Mouse (Mus musculus): ENCODE results near the gene Plpp4.

Plpp4 gene

GRCm38 (mm10) chr7:129256621-129257373 lies at the start of gene Plpp4:
Gene Plpp4, plus strand, starts transcription at chr7:129257031.
- peak; percentile 16 to 45 for DNase-seq

GRCm38 (mm10) chr7:129215926-129216543 lies 40.8 kb upstream of the Plpp4 start:
- peak in 1 of 2 experiments; percentile 4 for DNase-seq

GRCm38 (mm10) chr7:129216547-129217195 lies 40.2 kb upstream of the Plpp4 start:
- no peak for DNase-seq

- DNase-seq = no peak
Observed at GRCm38 (mm10) chr7:129220948-129221347, 35.9 kb upstream of the Plpp4 start.

GRCm38 (mm10) chr7:129221649-129222048 lies 35.2 kb upstream of the Plpp4 start:
- DNase-seq = no peak

- peak in 1 of 2 experiments; percentile 14 for DNase-seq
Observed at GRCm38 (mm10) chr7:129235410-129235809, 21.4 kb upstream of the Plpp4 start.

- DNase-seq = no peak
Observed at GRCm38 (mm10) chr7:129235995-129236394, 20.8 kb upstream of the Plpp4 start.

- no peak for DNase-seq
Observed at GRCm38 (mm10) chr7:129250981-129251380, 5.8 kb upstream of the Plpp4 start.

- no peak for DNase-seq
Observed at GRCm38 (mm10) chr7:129253406-129253805, 3.4 kb upstream of the Plpp4 start.

GRCm38 (mm10) chr7:129254126-129254525 lies 2.7 kb upstream of the Plpp4 start:
- DNase-seq = no peak

GRCm38 (mm10) chr7:129255406-129255805 lies 1.4 kb upstream of the Plpp4 start:
- DNase-seq = no peak

GRCm38 (mm10) chr7:129257374-129258018 lies 665 bp downstream of the Plpp4 start:
- DNase-seq = no peak

- no peak for DNase-seq
Observed at GRCm38 (mm10) chr7:129258331-129258730, 1.5 kb downstream of the Plpp4 start.

GRCm38 (mm10) chr7:129259195-129259594 lies 2.4 kb downstream of the Plpp4 start:
- no peak for DNase-seq

- DNase-seq = no peak
Observed at GRCm38 (mm10) chr7:129273867-129274266, 17.0 kb downstream of the Plpp4 start.

- no peak for DNase-seq
Observed at GRCm38 (mm10) chr7:129274726-129275125, 17.9 kb downstream of the Plpp4 start.

- no peak for DNase-seq
Observed at GRCm38 (mm10) chr7:129277751-129278150, 20.9 kb downstream of the Plpp4 start.

GRCm38 (mm10) chr7:129278801-129279200 lies 22.0 kb downstream of the Plpp4 start:
- no peak for DNase-seq

GRCm38 (mm10) chr7:129279261-129279660 lies 22.4 kb downstream of the Plpp4 start:
- DNase-seq = no peak

GRCm38 (mm10) chr7:129281966-129282365 lies 25.1 kb downstream of the Plpp4 start:
- DNase-seq = no peak

- DNase-seq = no peak
Observed at GRCm38 (mm10) chr7:129285186-129285868, 28.5 kb downstream of the Plpp4 start.

GRCm38 (mm10) chr7:129293211-129293610 lies 36.4 kb downstream of the Plpp4 start:
- no peak for DNase-seq

- DNase-seq = no peak
Observed at GRCm38 (mm10) chr7:129301622-129302021, 44.8 kb downstream of the Plpp4 start.

All from lung, postnatal 4 days (tissue).